Mouse (Mus musculus) small intestine, adult 2 months (tissue): Measurements from ENCODE around the gene Slc28a3.

Experiments
- CTCF ChIP-seq: fragments of 200-500 bp; IDR thresholded peaks from 2 replicates; pipeline ENCODE4 v1.5.1; 2012; ENCODE audit warnings: low read depth, mild to moderate bottlenecking, control low read depth, inconsistent platforms, low read length, moderate library complexity, mixed read lengths; ENCODE audit not compliant: insufficient replicate concordance, insufficient read length; ENCODE audit errors: extremely low read depth
- POLR2A ChIP-seq: fragments of 200-500 bp; IDR thresholded peaks from 2 replicates; pipeline ENCODE4 v1.6.1; 2012; ENCODE audit warnings: low read depth, mild to moderate bottlenecking, control low read depth, inconsistent platforms, low read length, moderate library complexity

DNA sequence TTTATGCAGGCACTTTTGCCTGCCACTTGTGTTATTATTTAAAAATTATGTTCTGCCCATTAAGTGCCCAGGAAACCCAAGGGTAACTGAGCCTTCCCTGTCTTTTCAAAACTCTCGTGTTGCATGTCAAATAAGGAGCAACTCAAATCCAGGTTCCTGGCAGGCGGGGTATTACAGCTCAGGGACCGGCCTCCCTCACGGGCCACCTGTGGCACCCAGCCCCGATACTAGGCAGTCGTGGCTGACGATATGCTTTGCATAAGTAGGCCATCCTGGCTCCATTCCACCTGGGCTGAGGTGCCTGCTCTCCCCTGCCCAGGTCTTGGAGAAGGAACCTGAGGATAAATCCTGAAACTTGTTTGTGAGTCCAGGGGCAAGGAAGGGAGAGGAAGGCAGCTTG, 618 bp downstream of the Slc28a3 start:
- TF ChIP-seq CTCF: no peak
- no peak for TF ChIP-seq POLR2A
